Mouse (Mus musculus) gastrocnemius, adult 2 months (tissue): ENCODE data around the gene Wdr46. TPM values are rescaled to one million over a fixed set of nuclear protein-coding genes. Genes with fewer than 3 reads are reported as not detected.
"Not testable (repeated sequence)": the region's sequence is repeated elsewhere in the genome, so short reads cannot be mapped to it uniquely, and the experiment has no call there.

Source experiments
- DNase-seq: peaks from one replicate; pipeline ENCODE4 v3.0.0; 2022
- H3K27ac ChIP-seq: fragments of 200-600 bp; 2 replicates; pipeline ENCODE4 v1.8.1; 2022; ENCODE audit warnings: mild to moderate bottlenecking
- H3K4me3 ChIP-seq: fragments of 200-600 bp; 2 replicates; pipeline ENCODE4 v1.8.1; 2022; ENCODE audit warnings: mild to moderate bottlenecking, moderate library complexity
- CTCF ChIP-seq: fragments of 200-600 bp; IDR thresholded peaks from 2 replicates; pipeline ENCODE4 v1.8.1; 2022; ENCODE audit warnings: antibody characterized with exemption, mild to moderate bottlenecking, moderate library complexity
- intact Hi-C: fragments of 180-260 bp; cut with DNase I; formaldehyde crosslinking; loops from one replicate; pipeline ENCODE4 v1.15.1; 2025
- total RNA-seq, 2 experiments: library from RNA; stranded (reverse); gene quantifications; 2 replicates each; pipeline ENCODE4 v1.2.3; 2021

The Wdr46 gene
- total RNA-seq, 2 experiments from 2014 or later: 8.6 to 8.8 TPM

DNA sequence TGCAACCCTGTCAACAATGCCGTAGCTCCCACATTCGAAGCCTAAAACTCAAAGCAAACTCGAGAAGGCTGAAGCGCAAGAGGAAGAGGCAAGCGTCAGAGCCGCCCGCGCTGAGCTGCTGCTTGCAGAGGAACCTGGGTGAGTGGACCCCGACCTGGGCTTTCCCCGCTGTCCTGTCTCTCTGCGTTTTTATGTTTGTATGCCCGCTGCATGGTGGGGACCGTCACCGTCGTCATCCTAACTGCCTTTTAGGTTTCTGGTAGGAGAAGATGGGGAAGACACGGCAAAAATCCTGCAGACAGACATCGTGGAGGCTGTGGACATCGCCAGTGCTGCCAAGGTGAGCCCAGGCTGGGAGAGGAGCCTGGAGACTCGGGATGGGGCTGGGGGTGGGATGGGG is 921 bp downstream of the Wdr46 start:
- intact Hi-C loops: loop anchor here (2.0 kb wide), 1 partner anchor 13 kb away; the partner anchor contains the start of gene Vps52
- TF ChIP-seq CTCF: no peak
- peak overlapping the region; percentile 97 for H3K4me3 ChIP-seq
- H3K27ac ChIP-seq: peak overlapping the region; percentile 96
- DNase-seq: no peak

- intact Hi-C loops: no loop called here
- H3K4me3 ChIP-seq: no peak overlapping the region
These were observed 3.0 kb downstream of the Wdr46 start for GRCm38 (mm10) chr17:33943454-33943853.

DNA sequence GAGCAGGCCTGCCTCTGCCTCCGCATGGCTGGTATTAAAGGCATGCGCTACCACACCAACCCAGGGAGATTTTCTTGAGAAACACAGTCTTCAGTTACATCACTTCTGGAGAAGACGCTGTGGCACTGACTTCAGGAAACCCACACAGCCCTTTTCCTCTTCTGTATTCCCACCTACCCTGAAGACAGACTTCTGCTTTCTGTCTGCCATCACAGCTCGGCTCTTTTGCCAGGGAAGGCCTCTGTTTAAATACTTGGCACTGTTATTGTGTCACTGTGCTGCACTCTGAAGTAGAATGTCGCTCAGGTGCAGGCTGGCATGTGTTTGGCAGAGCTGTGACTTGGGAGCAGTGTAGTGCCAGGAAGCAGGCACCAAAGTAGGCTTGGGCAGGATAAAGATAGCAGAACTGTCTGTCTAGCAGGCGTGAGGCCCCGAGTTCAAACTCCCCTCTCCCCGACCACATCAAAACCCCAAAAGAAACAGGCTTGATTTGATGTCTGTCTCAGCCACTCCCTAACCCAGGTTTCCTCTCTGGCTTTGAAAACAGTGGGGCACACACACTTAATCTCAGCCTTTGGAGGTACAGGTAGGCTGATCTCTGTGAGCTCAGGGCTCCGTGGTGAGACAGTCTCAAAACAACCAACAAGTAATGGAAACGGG is 7.1 kb downstream of the Wdr46 start:
- H3K27ac ChIP-seq: no peak overlapping the region
- intact Hi-C loops: no loop called here
- no peak for DNase-seq
- no peak overlapping the region for H3K4me3 ChIP-seq
- no peak for TF ChIP-seq CTCF

More at GRCm38 (mm10) chr17:33943454-33943853, 3.0 kb downstream of the Wdr46 start:
- no peak for TF ChIP-seq CTCF
- H3K27ac ChIP-seq: no peak overlapping the region
- DNase-seq: no peak

DNA sequence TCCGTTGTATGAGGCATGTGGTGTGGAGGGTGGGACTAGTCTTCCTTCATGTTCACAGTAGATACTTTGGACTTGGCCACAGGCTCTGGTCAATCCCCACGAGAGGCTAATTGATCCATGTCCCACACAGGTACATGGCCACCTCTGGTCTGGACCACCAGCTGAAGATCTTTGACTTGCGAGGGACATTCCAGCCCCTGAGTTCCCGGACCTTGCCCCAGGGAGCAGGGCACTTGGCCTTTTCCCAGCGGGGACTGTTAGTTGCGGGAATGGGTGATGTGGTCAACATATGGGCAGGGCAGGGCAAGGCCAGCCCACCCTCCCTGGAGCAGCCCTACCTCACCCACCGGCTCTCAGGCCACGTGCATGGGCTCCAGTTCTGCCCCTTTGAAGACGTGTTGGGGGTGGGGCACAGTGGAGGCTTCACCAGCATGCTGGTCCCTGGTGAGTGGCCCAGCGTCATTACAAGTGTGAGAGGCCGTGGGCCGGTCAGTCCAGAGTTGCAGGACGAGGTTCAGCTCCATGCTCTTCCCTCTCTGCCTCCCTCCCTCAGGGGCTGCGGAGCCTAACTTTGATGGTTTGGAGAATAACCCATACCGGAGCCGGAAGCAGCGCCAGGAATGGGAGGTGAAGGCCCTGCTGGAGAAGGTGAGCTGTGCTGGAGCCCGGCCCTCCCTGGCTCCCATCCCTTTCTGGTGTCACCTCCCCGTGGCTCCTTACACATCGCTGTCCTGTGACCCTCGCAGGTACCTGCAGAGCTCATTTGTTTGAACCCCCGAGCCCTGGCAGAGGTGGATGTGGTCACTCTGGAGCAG is 7.8 kb downstream of the Wdr46 start:
- peak; percentile 21 for DNase-seq
- intact Hi-C loops: no loop called here
- no peak overlapping the region for H3K27ac ChIP-seq
- no peak overlapping the region for H3K4me3 ChIP-seq
- TF ChIP-seq CTCF: no peak

- DNase-seq: no peak
- Histone ChIP-seq H3K27ac (no peak overlapping the region), H3K4me3 (no peak overlapping the region)
- TF ChIP-seq CTCF: no peak
- intact Hi-C loops: no loop called here
These were observed 8.6 kb downstream of the Wdr46 start for GRCm38 (mm10) chr17:33948905-33949537.

DNA sequence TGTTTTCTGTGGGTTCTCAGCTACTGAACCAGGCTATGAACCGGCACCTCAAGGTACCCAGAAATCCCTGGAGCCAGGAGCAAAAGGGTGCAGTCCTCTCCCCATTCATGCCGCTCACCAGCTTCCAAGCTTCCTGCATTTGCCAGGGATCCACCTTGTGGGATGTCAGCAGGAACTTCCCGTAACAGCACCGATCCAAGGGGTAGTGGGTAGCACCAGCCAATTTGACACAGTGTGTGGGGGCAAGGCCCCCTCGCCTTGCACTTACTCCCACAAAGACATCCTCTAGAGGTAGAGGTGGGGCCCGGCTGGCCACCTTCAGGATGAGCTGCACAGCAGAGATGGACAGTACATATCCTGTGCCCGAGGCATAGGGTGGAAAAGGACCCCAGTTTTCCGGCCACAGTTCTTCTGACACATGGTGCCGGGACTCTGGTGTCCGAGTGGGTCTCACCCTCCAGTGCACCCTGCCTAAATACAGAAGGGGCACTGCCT is 9.7 kb downstream of the Wdr46 start:
- peak overlapping the region; percentile 85 for H3K27ac ChIP-seq
- H3K4me3 ChIP-seq: peak overlapping the region; percentile 73
- DNase-seq: peak; percentile 21
- TF ChIP-seq CTCF: no peak
- intact Hi-C loops: no loop called here

DNA sequence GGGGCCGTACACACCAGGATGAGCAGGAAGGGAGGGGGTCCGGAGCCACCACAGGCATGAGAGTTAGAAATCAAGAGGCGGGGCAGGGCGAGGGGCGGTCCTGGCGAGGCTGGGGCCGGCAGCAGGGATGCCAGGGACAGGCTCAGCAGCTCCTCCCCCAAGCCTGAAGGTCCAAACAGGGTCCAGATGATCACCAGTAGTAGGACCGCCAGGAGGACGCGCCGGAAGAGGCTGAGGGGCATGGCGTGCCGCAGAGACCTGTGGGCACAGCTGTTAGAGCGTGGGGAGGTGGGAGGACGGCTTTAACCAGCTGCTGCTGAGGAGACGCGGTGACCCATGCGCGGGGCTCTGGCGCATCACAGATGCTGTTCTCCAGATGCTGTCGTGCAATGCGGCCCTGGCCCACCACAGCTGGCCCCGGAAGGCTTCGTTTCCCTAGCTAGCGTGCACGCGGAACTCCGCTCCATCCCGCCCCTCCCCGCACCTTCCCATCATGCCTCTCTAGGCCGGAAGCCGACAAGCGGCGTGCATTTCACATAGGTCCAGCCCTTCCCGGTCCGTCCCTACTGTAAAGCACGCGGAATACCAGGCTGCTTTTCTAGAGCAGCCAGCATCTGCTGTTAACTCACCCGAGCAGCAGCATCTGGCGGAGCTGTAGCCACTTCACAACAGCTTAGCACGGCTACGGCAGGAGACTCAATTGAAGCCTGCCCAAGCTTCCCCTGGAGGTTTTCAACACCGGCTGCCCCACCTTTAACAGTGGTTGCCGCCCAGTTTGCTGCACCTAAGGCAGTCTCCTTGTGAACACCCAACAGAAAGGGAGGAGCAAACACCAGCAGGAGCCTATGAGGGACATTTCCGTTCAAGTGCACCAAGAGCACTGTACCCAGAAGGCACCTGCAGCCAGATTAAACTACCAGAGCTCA is 10.8 kb downstream of the Wdr46 start, which contains the start of gene B3galt4:
Gene B3galt4 (minus strand): TSS at position 468 of the 926 bp plus-strand sequence.
- peak; percentile 83 for DNase-seq
- TF ChIP-seq CTCF: no peak
- H3K4me3 ChIP-seq: peak within 1 kb of the TSS; percentile 73
- intact Hi-C loops: no loop called here
- peak within 1 kb of the TSS; percentile 85 for H3K27ac ChIP-seq

- DNase-seq, intact Hi-C loops, H3K27ac ChIP-seq: not testable (repeated sequence)
- H3K4me3 ChIP-seq: peak overlapping the region; percentile 73
These were observed 11.6 kb downstream of the Wdr46 start for GRCm38 (mm10) chr17:33952015-33952414.

- intact Hi-C loops: no loop called here
- TF ChIP-seq CTCF: no peak
- DNase-seq: no peak
- no peak overlapping the region for H3K27ac ChIP-seq
- H3K4me3 ChIP-seq: no peak overlapping the region
These were observed 12.4 kb downstream of the Wdr46 start for GRCm38 (mm10) chr17:33952879-33953278.

DNA sequence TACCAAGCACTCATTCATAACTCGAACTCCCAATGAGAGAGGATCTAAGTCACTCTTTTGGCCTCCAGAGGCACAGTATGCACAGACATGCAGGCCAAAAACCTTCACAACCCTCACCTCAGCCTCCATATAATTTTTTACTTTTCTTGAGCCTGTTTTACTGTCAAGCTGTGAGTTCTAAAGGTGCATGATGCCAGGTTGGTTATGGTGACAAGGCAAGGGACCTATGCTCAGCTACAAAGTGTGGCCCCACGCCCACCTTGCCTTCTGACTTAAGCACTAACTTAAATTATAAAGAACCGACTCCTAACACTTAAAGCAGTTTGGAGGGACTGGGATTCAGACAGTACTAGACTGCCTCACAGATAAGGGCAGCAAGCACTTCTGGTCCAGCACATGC is 12.8 kb downstream of the Wdr46 start:
- no peak for TF ChIP-seq CTCF
- no peak overlapping the region for H3K27ac ChIP-seq
- intact Hi-C loops: no loop called here
- no peak overlapping the region for H3K4me3 ChIP-seq
- no peak for DNase-seq

DNA sequence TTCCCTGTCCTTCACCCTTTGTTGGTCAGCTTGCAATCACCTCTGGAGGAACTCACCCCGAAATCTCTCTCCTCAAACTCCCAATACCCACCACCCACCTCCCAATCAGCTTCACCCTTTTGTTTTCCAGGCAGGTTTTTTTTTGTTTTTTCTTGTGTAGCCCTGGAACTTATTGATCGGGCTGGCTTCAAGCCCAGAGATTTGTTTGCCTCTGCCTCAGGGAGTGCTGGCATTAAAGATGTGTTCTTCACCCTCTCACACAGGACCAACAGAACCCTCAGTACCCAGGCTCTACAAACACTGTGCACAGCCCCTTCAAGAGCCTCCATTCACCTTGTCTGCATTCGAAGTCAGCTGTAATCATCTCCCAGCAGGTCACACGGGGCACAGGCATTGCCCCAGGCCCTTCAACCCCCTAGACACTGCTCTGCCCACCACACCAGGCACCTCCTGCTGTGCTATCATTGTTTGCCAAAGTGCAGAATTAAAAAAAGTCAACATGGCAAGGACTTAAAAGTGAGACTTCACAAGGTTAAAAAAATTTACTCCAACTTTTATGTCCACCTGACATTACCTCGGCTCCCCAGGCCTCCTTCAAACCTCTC is 13.6 kb downstream of the Wdr46 start:
- H3K27ac ChIP-seq: peak overlapping the region; percentile 98
- intact Hi-C loops: loop anchor here (2.0 kb wide), 1 partner anchor 13 kb away; the partner anchor contains the start of genes Pfdn6 and Wdr46
- TF ChIP-seq CTCF: no peak
- peak overlapping the region; percentile 92 for H3K4me3 ChIP-seq
- DNase-seq: no peak
